Mouse (Mus musculus) megakaryocyte-erythroid progenitor cell, adult 5 weeks (primary cell): ENCODE measurements around the gene Hpgds. TPM values are rescaled to one million over a fixed set of nuclear protein-coding genes. Genes with fewer than 3 reads are reported as not detected.

Experiments
- polyA plus RNA-seq: library from polyadenylated mRNA; stranded (reverse); fragments of >175 nt; gene quantifications from 2 replicates; pipeline ENCODE4 v1.2.3, GENCODE M21; 2012

Hpgds gene
- polyA plus RNA-seq: 0.03 TPM in 1 of 2 replicates, not detected in the other

DNA sequence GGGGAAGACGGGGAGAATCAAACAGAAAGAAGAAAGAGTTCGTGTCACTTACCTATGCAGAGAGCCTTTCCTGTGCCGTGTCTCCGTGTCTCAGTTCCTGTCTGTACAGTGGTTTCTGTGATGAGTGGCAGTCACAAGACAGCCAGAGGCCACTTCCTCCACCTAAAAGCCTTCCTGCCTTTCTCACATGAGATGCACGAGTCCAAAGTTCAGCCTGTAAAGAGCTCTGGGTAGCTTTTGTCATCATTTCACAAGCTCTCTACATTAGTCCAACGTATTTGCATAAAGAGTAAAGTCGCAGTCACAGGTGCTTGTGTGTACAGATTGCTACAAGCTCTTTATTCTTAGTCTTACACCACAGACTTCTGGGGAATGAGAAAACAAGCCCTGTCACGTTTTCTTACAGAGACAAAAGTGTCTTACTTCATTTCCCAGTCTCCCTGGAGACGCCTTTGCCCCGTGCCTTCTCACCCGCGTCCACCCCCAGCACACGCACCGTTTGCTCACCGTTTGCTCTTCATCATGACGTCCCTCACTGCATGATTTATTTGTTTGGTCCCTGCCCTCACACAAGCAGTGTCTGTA lies at the start of gene Hpgds:
Hpgds (minus strand) TSS at position 288 of the 585 bp plus-strand sequence.

Other genes with a start within 250 kb of the Hpgds start
- gene Smarcad1, start 102.3 kb downstream of the Hpgds start, polyA plus RNA-seq: 11.9 and 12.2 TPM in 2 replicates
- gene C130060K24Rik, start 236.2 kb upstream of the Hpgds start, polyA plus RNA-seq: not detected in 2 replicates